Mouse (Mus musculus) midbrain, embryonic 14.5 days (tissue): Measurements from ENCODE around the gene Daam2. TPM values are rescaled to one million over a fixed set of nuclear protein-coding genes. Genes with fewer than 3 reads are reported as not detected.

Experiments
- ATAC-seq: fragments of 200-750 bp; cut with Nextera tagmentation; 2 replicates; pipeline ENCODE4 v1.8.0; 2017; ENCODE audit warnings: moderate number of reproducible peaks, moderate library complexity; ENCODE audit not compliant: low FRiP score, low TSS enrichment
- DNase-seq: peaks from one replicate; pipeline ENCODE4 v3.0.0-alpha.2; 2015
- H3K27ac ChIP-seq: fragments of 300-500 bp; sonication (generic); replicated peaks from 2 replicates; pipeline ENCODE4 v1.5.1; 2014; ENCODE audit warnings: mild to moderate bottlenecking, low read depth, low read length, moderate library complexity
- H3K27me3 ChIP-seq: fragments of 300-500 bp; sonication (generic); 2 replicates; pipeline ENCODE4 v1.6.1; 2014; ENCODE audit warnings: low read length, control low read depth, mixed read lengths; ENCODE audit not compliant: control insufficient read depth, insufficient read depth
- H3K36me3 ChIP-seq: fragments of 300-500 bp; sonication (generic); 2 replicates; pipeline ENCODE4 v1.6.1; 2014; ENCODE audit warnings: low read length, control low read depth; ENCODE audit not compliant: control insufficient read depth, insufficient read depth
- H3K4me1 ChIP-seq: fragments of 300-500 bp; sonication (generic); 2 replicates; pipeline ENCODE4 v1.6.1; 2014; ENCODE audit warnings: mild to moderate bottlenecking, antibody characterized with exemption, low read length, control low read depth; ENCODE audit not compliant: control insufficient read depth, insufficient read depth
- H3K4me2 ChIP-seq: fragments of 300-500 bp; sonication (generic); 2 replicates; pipeline ENCODE4 v1.6.1; 2014; ENCODE audit warnings: mild to moderate bottlenecking, low read length, moderate library complexity
- H3K4me3 ChIP-seq: fragments of 300-500 bp; sonication (generic); replicated peaks from 2 replicates; pipeline ENCODE4 v1.5.1; 2014; ENCODE audit warnings: low read depth, low read length
- H3K9ac ChIP-seq: fragments of 300-500 bp; sonication (generic); replicated peaks from 2 replicates; pipeline ENCODE4 v1.6.1; 2014; ENCODE audit warnings: mild to moderate bottlenecking, low read length, moderate library complexity
- H3K9me3 ChIP-seq: fragments of 300-500 bp; sonication (generic); 2 replicates; pipeline ENCODE4 v1.6.1; 2016; ENCODE audit warnings: low read length, control low read depth, mixed read lengths; ENCODE audit not compliant: control insufficient read depth
- WGBS: fragments of 180-500 bp; shearing (Covaris S2); extraction: QIAGEN DNeasy Blood & Tissue Kit; methylation state at CpG from one replicate; pipeline ENCODE4 v1.1.7; 2014; 5-methylcytosine and 5-hydroxymethylcytosine counted together
- polyA plus RNA-seq: library from polyadenylated mRNA; unstranded; fragments of >200 nt; fragmentation: Nextera tagmentation; extraction: Ambion mirVana; gene quantifications from 2 replicates; pipeline ENCODE4 v1.2.1, GENCODE M21; 2014

Daam2 gene
- polyA plus RNA-seq, 1 experiment from 2014 or later: 2.1 TPM

GRCm38 (mm10) chr17:49430136-49430535 lies 134.0 kb downstream of the Daam2 start:
- Histone ChIP-seq H3K4me2 (no peak overlapping the region), H3K27ac (no peak overlapping the region), H3K9ac (no peak overlapping the region), H3K27me3 (no peaks in the 10 kb centered on the region), H3K9me3 (no peaks in the 10 kb centered on the region), H3K4me1 (peaks cover 9% of the 10 kb centered on the region; the same call in 1 of the 2 replicates), H3K4me3 (no peak overlapping the region), H3K36me3 (peaks cover 3% of the 10 kb centered on the region; the same call in 1 of the 2 replicates)
- no peak for ATAC-seq
- WGBS: 92% methylated on average over 6 of the region's 6 CpGs
- no peak for DNase-seq

GRCm38 (mm10) chr17:49429471-49430129 lies 134.5 kb downstream of the Daam2 start:
- Histone ChIP-seq H3K4me3 (no peak overlapping the region), H3K4me1 (peaks cover 9% of the 10 kb centered on the region; the same call in 1 of the 2 replicates), H3K27me3 (no peaks in the 10 kb centered on the region), H3K36me3 (no peaks in the 10 kb centered on the region), H3K9me3 (no peaks in the 10 kb centered on the region), H3K4me2 (no peak overlapping the region), H3K27ac (no peak overlapping the region), H3K9ac (no peak overlapping the region)
- ATAC-seq: no peak
- DNase-seq: no peak
- 96% methylated on average over 6 of the region's 6 CpGs for WGBS

GRCm38 (mm10) chr17:49428751-49429415 lies 135.3 kb downstream of the Daam2 start:
- no peaks in the 10 kb centered on the region for H3K36me3 ChIP-seq
- H3K9me3 ChIP-seq: no peaks in the 10 kb centered on the region
- H3K27ac ChIP-seq: no peak overlapping the region
- peak overlapping the region; percentile 93 for H3K9ac ChIP-seq
- peak; percentile 8 for DNase-seq
- peak overlapping the region; percentile 72 for H3K4me3 ChIP-seq
- WGBS: 72% methylated on average over 13 of the region's 13 CpGs
- no peak for ATAC-seq
- H3K27me3 ChIP-seq: no peaks in the 10 kb centered on the region
- H3K4me1 ChIP-seq: peaks cover 9% of the 10 kb centered on the region; the same call in 1 of the 2 replicates
- H3K4me2 ChIP-seq: peak overlapping the region; percentile 90

GRCm38 (mm10) chr17:49428239-49428688 lies 135.9 kb downstream of the Daam2 start, which contains the start of gene Mocs1:
Mocs1 (plus strand) TSS chr17:49428362.
- peak; percentile 96 for DNase-seq
- Histone ChIP-seq H3K36me3 (no peaks in the 10 kb centered on the region), H3K9me3 (no peaks in the 10 kb centered on the region), H3K4me2 (peak within 1 kb of the TSS; percentile 90), H3K4me1 (peaks cover 9% of the 10 kb centered on the region; the same call in 1 of the 2 replicates), H3K27me3 (no peaks in the 10 kb centered on the region), H3K9ac (peak within 1 kb of the TSS; percentile 93), H3K4me3 (peak within 1 kb of the TSS; percentile 72), H3K27ac (no peak within 1 kb of the TSS)
- ATAC-seq: peak; percentile 98
- WGBS: under 1% methylated on average over 28 of the region's 28 CpGs

- DNase-seq: peak; percentile 49
- H3K9me3 ChIP-seq: no peaks in the 10 kb centered on the region
- H3K9ac ChIP-seq: no peak overlapping the region
- 18% methylated on average over 9 of the region's 9 CpGs for WGBS
- no peak overlapping the region for H3K27ac ChIP-seq
- H3K36me3 ChIP-seq: no peaks in the 10 kb centered on the region
- H3K4me2 ChIP-seq: peak overlapping the region; percentile 90
- no peaks in the 10 kb centered on the region for H3K27me3 ChIP-seq
- peak; percentile 27; the same call in 1 of the 2 replicates for ATAC-seq
- H3K4me3 ChIP-seq: peak overlapping the region; percentile 72
- peaks cover 9% of the 10 kb centered on the region; the same call in 1 of the 2 replicates for H3K4me1 ChIP-seq
Measured at GRCm38 (mm10) chr17:49427631-49428238, 136.4 kb downstream of the Daam2 start.

DNA sequence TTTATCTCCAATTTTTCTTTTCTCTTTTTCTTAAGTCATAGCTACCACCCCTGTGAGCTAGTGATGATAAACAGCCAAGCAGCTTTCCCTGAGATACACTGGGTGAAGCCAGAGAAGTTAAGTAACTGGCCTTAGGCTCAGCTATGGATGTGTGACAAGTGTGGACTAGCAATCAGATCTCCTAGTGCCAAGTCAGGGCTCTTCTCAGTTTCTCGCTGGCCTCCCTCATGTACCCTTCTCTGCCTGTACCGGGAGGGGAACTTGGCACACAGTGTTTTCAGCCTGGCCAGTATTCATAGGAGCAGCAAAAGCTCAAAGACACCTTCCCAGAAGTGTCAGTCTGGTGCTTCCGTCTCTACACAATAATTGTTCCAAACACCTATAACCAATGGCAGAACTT lies 140.3 kb downstream of the Daam2 start:
- DNase-seq: no peak
- no peaks in the 10 kb centered on the region; the same call in 1 of the 2 replicates for H3K27me3 ChIP-seq
- no peak for ATAC-seq
- H3K36me3 ChIP-seq: no peaks in the 10 kb centered on the region
- no peak overlapping the region for H3K4me2 ChIP-seq
- no peaks in the 10 kb centered on the region for H3K9me3 ChIP-seq
- H3K27ac ChIP-seq: no peak overlapping the region
- H3K9ac ChIP-seq: no peak overlapping the region
- 89% methylated on average over 3 of the region's 3 CpGs for WGBS
- H3K4me1 ChIP-seq: peaks cover 4% of the 10 kb centered on the region; the same call in 1 of the 2 replicates
- H3K4me3 ChIP-seq: no peak overlapping the region

GRCm38 (mm10) chr17:49423067-49423325 lies 141.1 kb downstream of the Daam2 start:
- Histone ChIP-seq H3K36me3 (no peaks in the 10 kb centered on the region), H3K9me3 (no peaks in the 10 kb centered on the region), H3K9ac (no peak overlapping the region), H3K4me2 (no peak overlapping the region), H3K27me3 (no peaks in the 10 kb centered on the region; the same call in 1 of the 2 replicates), H3K27ac (no peak overlapping the region), H3K4me3 (no peak overlapping the region), H3K4me1 (no peaks in the 10 kb centered on the region)
- ATAC-seq (no peak), DNase-seq (no peak)
- 95% methylated on average over 2 of the region's 2 CpGs for WGBS

DNA sequence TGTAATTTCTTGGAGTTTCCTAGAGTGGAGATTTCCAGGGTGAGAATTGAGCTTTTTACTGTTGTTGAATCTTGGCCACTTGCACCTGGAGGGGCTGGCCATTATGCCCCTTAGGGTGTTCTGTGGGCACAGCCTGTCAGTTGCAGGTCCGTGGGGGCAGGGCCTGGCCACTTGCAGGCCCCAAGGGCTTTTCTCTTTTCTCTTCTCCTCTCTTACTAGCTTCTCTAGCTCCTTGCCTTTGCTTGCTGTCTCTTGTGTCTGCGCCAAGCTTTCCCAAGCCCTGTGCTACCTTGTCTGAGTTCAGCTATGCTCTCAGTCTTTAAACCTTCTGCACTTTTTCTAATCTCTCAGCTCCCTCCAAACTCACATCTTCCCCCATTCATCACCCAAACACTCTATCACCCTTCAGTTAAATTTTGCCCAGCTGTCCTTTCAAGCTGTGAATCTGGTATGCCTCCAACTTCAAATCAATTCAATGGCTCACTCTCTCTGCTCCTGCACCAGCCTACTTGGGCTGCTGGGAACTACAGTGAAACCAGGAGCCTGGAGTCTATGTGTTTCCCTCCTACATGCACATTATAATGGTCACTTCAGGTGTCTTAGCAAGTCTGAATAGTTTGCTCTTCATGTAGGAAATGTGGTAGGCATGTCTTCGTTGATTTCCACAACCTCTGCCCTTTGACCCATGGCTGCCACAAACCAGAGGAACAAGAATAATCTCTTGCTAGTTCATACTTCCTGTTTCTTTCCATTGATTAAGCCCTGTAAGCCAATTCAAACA lies 141.7 kb downstream of the Daam2 start:
- no peaks in the 10 kb centered on the region for H3K4me1 ChIP-seq
- no peak overlapping the region for H3K27ac ChIP-seq
- DNase-seq: no peak
- no peak overlapping the region for H3K4me3 ChIP-seq
- no peaks in the 10 kb centered on the region for H3K9me3 ChIP-seq
- H3K4me2 ChIP-seq: no peak overlapping the region
- no peak for ATAC-seq
- no peaks in the 10 kb centered on the region; the same call in 1 of the 2 replicates for H3K27me3 ChIP-seq
- WGBS: 79% methylated on average over 3 of the region's 3 CpGs
- H3K36me3 ChIP-seq: no peaks in the 10 kb centered on the region
- no peak overlapping the region for H3K9ac ChIP-seq
